Mouse (Mus musculus) liver, embryonic 15.5 days (tissue): ENCODE measurements at regions not wholly inside any gene's neighbourhood (a gene's known extent, or its start where the extent isn't known, plus 50 kb on each side); places are given as distances from the start of the nearest gene placed in this dataset.

Experiments used
- ATAC-seq: fragments of 200-750 bp; cut with Nextera tagmentation; 2 replicates; pipeline ENCODE4 v1.8.0; 2017; ENCODE audit warnings: moderate number of reproducible peaks, mild to moderate bottlenecking, moderate library complexity; ENCODE audit not compliant: insufficient read depth
- H3K27ac ChIP-seq: fragments of 300-500 bp; sonication (generic); replicated peaks from 2 replicates; pipeline ENCODE4 v1.5.1; 2015; ENCODE audit warnings: mild to moderate bottlenecking, inconsistent platforms
- H3K27me3 ChIP-seq: fragments of 300-500 bp; sonication (generic); 2 replicates; pipeline ENCODE4 v1.6.1; 2015; ENCODE audit warnings: mild to moderate bottlenecking, inconsistent platforms
- H3K36me3 ChIP-seq: fragments of 300-500 bp; sonication (generic); replicated peaks from 2 replicates; pipeline ENCODE4 v1.6.1; 2015; ENCODE audit warnings: moderate library complexity, mild to moderate bottlenecking, inconsistent platforms
- H3K4me1 ChIP-seq: fragments of 300-500 bp; sonication (generic); replicated peaks from 2 replicates; pipeline ENCODE4 v1.6.1; 2015; ENCODE audit warnings: inconsistent platforms
- H3K4me2 ChIP-seq: fragments of 300-500 bp; sonication (generic); 2 replicates; pipeline ENCODE4 v1.6.1; 2015; ENCODE audit warnings: moderate library complexity, mild to moderate bottlenecking, inconsistent platforms
- H3K4me3 ChIP-seq: fragments of 300-500 bp; sonication (generic); replicated peaks from 2 replicates; pipeline ENCODE4 v1.5.1; 2015; ENCODE audit warnings: mild to moderate bottlenecking, inconsistent platforms
- H3K9ac ChIP-seq: fragments of 300-500 bp; sonication (generic); 2 replicates; pipeline ENCODE4 v1.6.1; 2015; ENCODE audit warnings: moderate library complexity, mild to moderate bottlenecking, inconsistent platforms
- H3K9me3 ChIP-seq: fragments of 300-500 bp; sonication (generic); replicated peaks from 2 replicates; pipeline ENCODE4 v1.6.1; 2016; ENCODE audit warnings: inconsistent platforms
- WGBS: fragments of 180-500 bp; shearing (Covaris S2); methylation state at CpG from one replicate; pipeline ENCODE4 v1.1.7; 2015; ENCODE audit warnings: mixed read lengths; ENCODE audit not compliant: insufficient replicate concordance; 5-methylcytosine and 5-hydroxymethylcytosine counted together

DNA sequence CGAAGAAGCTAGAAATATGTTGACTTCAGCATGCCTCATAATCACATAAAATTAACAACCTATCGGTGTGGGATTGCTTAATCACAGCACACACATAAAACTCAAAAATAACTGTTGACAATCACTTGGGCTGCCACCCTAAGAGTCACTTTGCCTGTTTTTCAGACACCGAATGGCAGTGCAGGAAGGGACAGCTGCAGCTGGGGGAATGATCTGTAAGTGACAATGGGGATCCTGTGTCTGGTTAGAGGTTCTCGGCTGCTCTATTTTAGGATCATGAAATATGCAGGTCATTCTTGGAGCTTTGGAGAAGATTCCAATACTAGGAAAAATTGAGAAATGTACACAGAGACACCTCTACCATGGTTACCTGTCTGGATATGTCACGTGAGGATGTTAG is 54.4 kb upstream of the Tcf12 start:
- no peak for ATAC-seq
- no peak overlapping the region for H3K4me2 ChIP-seq
- no peaks in the 10 kb centered on the region for H3K27me3 ChIP-seq
- H3K9ac ChIP-seq: no peak overlapping the region
- no peaks in the 10 kb centered on the region for H3K36me3 ChIP-seq
- H3K4me1 ChIP-seq: peaks cover 14% of the 10 kb centered on the region; the same call in 1 of the 2 replicates
- 68% methylated on average over 5 of the region's 5 CpGs for WGBS
- no peaks in the 10 kb centered on the region for H3K9me3 ChIP-seq
- H3K27ac ChIP-seq: no peak overlapping the region
- no peak overlapping the region for H3K4me3 ChIP-seq

DNA sequence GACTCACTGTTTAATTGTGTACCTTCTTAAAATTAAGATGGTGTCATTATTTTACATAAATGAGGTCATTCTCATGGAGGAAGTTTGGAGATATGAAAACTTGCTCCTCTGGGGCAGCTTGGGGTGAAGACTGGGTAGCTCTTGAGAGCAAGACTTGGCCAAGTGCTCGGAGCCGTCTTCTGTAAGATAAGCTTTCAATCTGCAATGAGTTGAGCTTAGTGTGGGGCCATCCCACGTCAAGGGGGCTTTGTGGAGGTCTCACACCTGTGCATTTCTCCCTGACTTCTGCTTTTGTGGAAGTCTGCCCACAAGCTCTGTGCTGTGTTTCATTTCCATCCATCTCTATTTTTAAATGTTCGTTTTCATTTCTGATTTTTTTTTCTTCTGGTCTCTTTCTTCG is 54.9 kb upstream of the Tcf12 start:
- H3K9ac ChIP-seq: no peak overlapping the region
- no peak overlapping the region for H3K4me3 ChIP-seq
- ATAC-seq: no peak
- H3K36me3 ChIP-seq: no peaks in the 10 kb centered on the region
- no peak overlapping the region for H3K4me2 ChIP-seq
- 39% methylated on average over 5 of the region's 5 CpGs for WGBS
- no peaks in the 10 kb centered on the region for H3K27me3 ChIP-seq
- peaks cover 14% of the 10 kb centered on the region; the same call in 1 of the 2 replicates for H3K4me1 ChIP-seq
- no peaks in the 10 kb centered on the region for H3K9me3 ChIP-seq
- H3K27ac ChIP-seq: no peak overlapping the region

DNA sequence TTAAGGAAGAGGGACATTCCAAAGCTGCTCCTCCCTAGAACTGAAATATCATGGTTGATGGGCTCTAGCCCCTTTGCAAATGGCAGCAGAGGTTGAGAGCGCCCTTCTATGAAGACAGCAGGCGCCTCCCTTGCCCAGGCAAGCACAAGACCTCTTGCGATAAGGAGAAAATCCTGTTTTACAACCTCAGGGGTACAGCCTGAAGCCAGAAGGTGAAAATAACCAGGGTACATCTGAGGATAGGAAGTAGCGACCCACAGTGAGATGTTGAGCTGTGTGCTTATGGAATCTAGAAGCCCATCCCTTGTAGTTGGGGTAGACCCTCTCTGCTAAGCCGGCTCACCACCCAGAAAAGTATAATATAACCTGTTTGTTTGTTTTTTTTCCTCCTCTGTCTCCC is 57.6 kb upstream of the Tcf12 start:
- WGBS: 65% methylated on average over 5 of the region's 5 CpGs
- Histone ChIP-seq H3K9ac (no peak overlapping the region), H3K36me3 (no peaks in the 10 kb centered on the region), H3K27ac (no peak overlapping the region), H3K4me2 (peak overlapping the region; percentile 64), H3K27me3 (no peaks in the 10 kb centered on the region), H3K4me3 (peak overlapping the region; percentile 49; the same call in 1 of the 2 replicates), H3K4me1 (peaks cover 14% of the 10 kb centered on the region; the same call in 1 of the 2 replicates), H3K9me3 (no peaks in the 10 kb centered on the region)
- no peak for ATAC-seq

DNA sequence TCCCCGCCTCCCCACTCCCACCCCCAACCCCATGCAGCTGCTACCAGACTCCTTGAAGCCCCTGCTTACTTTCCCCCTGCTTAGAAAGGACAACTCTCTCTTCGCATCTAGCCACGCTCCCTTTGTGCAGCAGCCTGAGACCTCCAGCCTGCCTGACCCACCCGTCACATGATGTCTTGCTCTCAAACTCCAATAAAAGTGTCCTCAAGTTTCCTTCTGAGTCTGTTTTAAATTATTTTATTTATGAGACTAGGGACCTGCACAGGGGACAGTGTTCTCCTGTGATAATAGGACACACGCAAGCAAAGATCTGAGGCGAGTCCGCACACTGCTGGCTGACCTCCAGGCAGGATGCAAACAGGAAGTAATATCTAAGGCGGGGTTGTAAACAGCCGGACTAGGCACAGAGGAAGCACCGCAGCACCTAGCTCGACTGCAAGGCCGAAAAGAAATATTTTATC is 58.1 kb upstream of the Tcf12 start:
- WGBS: 8% methylated on average over 12 of the region's 12 CpGs
- no peaks in the 10 kb centered on the region for H3K36me3 ChIP-seq
- peak overlapping the region; percentile 49 for H3K4me3 ChIP-seq
- no peak for ATAC-seq
- H3K4me2 ChIP-seq: peak overlapping the region; percentile 64
- no peaks in the 10 kb centered on the region for H3K9me3 ChIP-seq
- peaks cover 14% of the 10 kb centered on the region; the same call in 1 of the 2 replicates for H3K4me1 ChIP-seq
- 0 out of 2 replicates have a peak overlapping the region, but pooled peaks have one; percentile 2 for H3K9ac ChIP-seq
- no peaks in the 10 kb centered on the region for H3K27me3 ChIP-seq
- no peak overlapping the region for H3K27ac ChIP-seq

DNA sequence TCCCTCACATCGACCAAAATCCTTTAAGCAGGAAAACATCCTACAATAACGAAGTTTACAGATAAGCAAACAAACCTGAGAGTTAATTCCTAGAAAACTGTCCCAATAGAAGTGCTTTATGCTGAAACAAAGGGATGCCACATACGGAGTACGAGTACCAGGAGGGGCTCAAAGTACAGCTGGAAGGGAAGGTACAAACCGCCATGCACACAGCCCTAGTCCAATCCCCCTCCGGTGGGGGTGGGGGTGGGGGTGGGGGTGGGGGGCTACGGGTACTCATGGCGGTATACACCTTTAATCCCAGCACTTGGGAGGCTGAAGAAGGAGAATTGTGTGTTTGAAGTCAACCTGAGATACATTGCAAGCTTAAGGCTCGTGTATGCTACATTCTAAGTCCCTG is 58.6 kb upstream of the Tcf12 start:
- Histone ChIP-seq H3K27ac (no peak overlapping the region), H3K36me3 (no peaks in the 10 kb centered on the region), H3K9ac (0 out of 2 replicates have a peak overlapping the region, but pooled peaks have one; percentile 2), H3K27me3 (no peaks in the 10 kb centered on the region), H3K4me3 (peak overlapping the region; percentile 49), H3K4me1 (peaks cover 14% of the 10 kb centered on the region; the same call in 1 of the 2 replicates), H3K4me2 (peak overlapping the region; percentile 64), H3K9me3 (no peaks in the 10 kb centered on the region)
- WGBS: 7% methylated on average over 9 of the region's 9 CpGs
- ATAC-seq: no peak

DNA sequence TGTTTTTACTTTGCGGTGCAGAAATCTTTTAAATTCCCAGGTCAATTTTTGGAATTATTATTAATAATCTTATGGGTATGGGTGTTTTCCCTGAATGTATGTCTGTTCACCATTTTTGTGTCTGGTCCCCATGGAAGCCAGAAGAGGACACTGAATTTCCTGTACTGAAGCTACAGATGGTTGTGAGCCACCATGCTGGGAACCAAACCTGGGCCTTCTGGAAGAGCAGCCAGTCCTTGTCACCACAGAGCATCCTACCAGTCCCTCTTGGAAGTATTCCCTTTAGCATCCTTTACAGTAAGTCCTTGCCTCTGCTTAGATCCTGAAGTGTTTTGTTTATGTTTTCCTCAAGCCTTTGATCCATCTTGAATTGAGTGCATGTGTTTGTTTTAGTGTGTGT is 60.7 kb upstream of the Tcf12 start:
- ATAC-seq: no peak
- Histone ChIP-seq H3K4me2 (no peak overlapping the region), H3K27ac (no peak overlapping the region), H3K27me3 (no peaks in the 10 kb centered on the region), H3K4me3 (no peak overlapping the region), H3K4me1 (peaks cover 14% of the 10 kb centered on the region; the same call in 1 of the 2 replicates), H3K9ac (no peak overlapping the region), H3K36me3 (no peaks in the 10 kb centered on the region), H3K9me3 (no peaks in the 10 kb centered on the region)
- WGBS: 87% methylated on average over 1 of the region's 1 CpGs

DNA sequence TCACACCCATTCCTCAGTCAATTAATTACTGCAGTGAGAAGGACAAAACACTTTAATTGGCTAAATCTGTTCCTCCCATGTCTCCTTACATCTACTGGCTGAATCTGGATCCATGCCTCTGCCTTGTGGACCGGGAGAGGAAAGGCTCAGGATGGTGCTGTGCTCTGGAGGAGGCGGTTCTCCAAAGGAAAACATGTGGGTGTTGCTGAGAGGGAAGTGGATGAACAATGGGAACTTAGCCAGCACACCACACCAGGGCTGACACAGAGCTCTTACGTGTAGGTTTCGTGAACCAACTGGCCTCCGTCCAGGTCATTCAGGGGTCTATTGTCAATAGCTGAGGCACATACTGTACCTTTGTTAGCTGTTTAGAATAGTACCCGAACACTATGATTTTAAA is 69.3 kb upstream of the Tcf12 start:
- Histone ChIP-seq H3K9ac (no peak overlapping the region), H3K4me1 (no peaks in the 10 kb centered on the region)
- WGBS: 58% methylated on average over 6 of the region's 6 CpGs

DNA sequence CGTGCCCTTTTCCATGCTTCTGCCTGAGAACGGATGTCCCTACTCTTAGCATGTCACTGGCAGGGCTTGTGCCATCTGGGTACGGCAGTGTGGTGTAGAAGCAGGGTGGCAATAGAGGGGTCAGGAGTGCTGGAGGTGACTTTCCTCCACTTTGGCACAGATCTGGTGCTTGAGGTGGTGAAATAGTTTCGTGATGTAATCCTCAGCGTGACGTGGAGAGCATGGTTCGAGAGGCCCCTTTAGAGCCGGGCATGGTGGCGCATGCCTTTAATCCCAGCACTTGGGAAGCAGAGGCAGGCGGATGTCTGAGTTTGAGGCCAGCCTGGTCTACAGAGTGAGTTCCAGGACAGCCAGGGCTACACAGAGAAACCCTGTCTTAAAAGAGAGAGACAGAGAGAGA is 71.7 kb upstream of the Tcf12 start:
- Histone ChIP-seq H3K4me2 (no peak overlapping the region), H3K9ac (no peak overlapping the region), H3K4me3 (no peak overlapping the region), H3K4me1 (no peaks in the 10 kb centered on the region), H3K36me3 (no peaks in the 10 kb centered on the region), H3K27me3 (no peaks in the 10 kb centered on the region), H3K9me3 (no peaks in the 10 kb centered on the region), H3K27ac (no peak overlapping the region)
- no peak for ATAC-seq
- 76% methylated on average over 10 of the region's 10 CpGs for WGBS

More for the DNA sequence above, 69.3 kb upstream of the Tcf12 start:
- H3K27ac ChIP-seq: no peak overlapping the region
- no peak overlapping the region for H3K4me3 ChIP-seq
- no peaks in the 10 kb centered on the region for H3K9me3 ChIP-seq
- no peak for ATAC-seq
- H3K36me3 ChIP-seq: no peaks in the 10 kb centered on the region
- H3K4me2 ChIP-seq: no peak overlapping the region
- H3K27me3 ChIP-seq: no peaks in the 10 kb centered on the region

DNA sequence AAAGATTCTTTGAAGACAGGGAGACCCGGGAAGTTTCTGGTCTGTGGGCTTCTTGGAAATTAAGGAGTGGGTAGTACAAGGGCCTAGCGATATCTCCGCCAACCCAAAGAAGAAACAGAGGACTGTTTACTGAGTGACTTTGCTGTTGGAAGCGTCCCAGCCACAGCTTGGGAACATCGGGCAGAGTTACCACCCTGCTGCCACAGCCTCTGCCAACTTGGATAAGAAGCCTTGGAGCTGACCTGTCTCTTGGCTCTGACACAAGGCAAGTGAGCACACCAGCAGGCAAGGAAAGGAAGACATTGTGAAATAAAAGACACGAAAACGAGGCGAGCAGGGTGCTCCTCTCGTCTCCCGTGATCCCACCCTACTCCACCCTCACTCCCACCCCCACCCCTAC is 72.3 kb upstream of the Tcf12 start:
- H3K4me1 ChIP-seq: no peaks in the 10 kb centered on the region
- H3K36me3 ChIP-seq: no peaks in the 10 kb centered on the region
- WGBS: 68% methylated on average over 10 of the region's 10 CpGs
- no peak overlapping the region for H3K4me3 ChIP-seq
- no peak overlapping the region for H3K27ac ChIP-seq
- H3K4me2 ChIP-seq: no peak overlapping the region
- no peaks in the 10 kb centered on the region for H3K27me3 ChIP-seq
- no peaks in the 10 kb centered on the region for H3K9me3 ChIP-seq
- no peak overlapping the region for H3K9ac ChIP-seq
- ATAC-seq: no peak

DNA sequence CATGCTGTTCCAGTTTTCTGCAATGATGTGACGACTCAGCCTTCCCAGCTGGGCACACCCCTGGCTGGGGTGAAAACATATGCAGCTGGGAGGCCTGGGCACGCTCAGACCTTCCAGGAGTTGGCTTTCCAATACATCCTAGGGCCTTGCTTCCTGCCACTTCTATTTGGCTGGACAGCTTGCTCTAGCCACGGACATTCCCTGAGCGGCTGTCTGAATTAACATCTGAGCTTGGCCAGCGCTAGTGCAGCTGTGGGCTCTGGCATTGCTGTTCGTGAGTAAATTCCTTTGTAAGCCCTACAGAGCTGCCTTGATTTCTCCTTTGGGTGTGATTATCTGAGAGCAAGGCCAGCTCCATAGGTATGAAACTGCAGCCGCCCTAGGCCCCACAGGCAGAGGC is 78.2 kb upstream of the Tcf12 start:
- no peak for ATAC-seq
- no peak overlapping the region for H3K4me2 ChIP-seq
- no peak overlapping the region for H3K4me3 ChIP-seq
- no peaks in the 10 kb centered on the region for H3K9me3 ChIP-seq
- WGBS: 75% methylated on average over 7 of the region's 7 CpGs
- no peaks in the 10 kb centered on the region for H3K4me1 ChIP-seq
- no peaks in the 10 kb centered on the region for H3K36me3 ChIP-seq
- H3K27me3 ChIP-seq: no peaks in the 10 kb centered on the region
- no peak overlapping the region for H3K9ac ChIP-seq
- H3K27ac ChIP-seq: no peak overlapping the region

DNA sequence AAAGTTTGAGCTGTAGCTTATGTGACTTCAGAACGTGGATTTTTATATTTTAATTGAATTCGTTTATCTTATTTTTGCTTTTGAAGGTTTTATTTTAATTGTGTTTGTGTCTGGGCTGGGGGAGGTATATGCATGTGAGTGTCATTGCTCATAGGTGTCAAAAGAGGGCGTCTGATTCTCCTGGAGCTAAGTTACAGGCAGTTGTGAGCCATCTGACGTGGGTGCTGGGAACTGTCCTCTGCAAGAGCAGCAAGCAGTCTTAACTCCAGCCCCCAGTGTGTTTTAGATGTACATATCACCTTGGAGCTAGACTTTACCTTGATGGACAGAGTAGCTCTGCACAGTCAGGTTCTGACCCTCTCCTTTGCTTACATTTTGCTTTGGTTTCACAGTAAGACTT is 79.0 kb upstream of the Tcf12 start:
- WGBS: 57% methylated on average over 4 of the region's 4 CpGs
- Histone ChIP-seq H3K4me3 (no peak overlapping the region), H3K27me3 (no peaks in the 10 kb centered on the region), H3K9me3 (no peaks in the 10 kb centered on the region), H3K9ac (no peak overlapping the region), H3K4me2 (no peak overlapping the region), H3K36me3 (no peaks in the 10 kb centered on the region), H3K4me1 (no peaks in the 10 kb centered on the region), H3K27ac (no peak overlapping the region)
- no peak for ATAC-seq

DNA sequence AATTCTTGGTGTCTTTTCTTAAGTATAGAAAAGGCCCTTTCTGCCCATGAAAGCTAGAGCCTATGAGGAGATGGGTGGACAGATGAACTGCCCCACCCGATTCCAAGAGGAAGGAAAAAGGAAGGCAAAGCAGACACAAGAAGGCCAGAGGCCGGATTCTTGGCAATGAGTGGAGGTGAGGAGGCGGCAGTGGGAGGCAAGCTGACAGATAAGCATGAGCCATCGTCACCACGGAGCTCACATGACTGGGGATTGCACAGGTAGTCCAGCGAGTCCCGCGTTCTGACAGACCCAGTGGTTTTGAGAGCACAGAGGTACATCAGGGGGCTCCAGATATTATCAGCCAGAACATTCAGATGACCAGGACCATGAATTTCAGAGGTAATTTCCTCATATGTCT is 79.4 kb upstream of the Tcf12 start:
- no peaks in the 10 kb centered on the region for H3K27me3 ChIP-seq
- H3K4me2 ChIP-seq: no peak overlapping the region
- no peaks in the 10 kb centered on the region for H3K36me3 ChIP-seq
- ATAC-seq: no peak
- WGBS: 71% methylated on average over 8 of the region's 8 CpGs
- H3K4me1 ChIP-seq: no peaks in the 10 kb centered on the region
- H3K4me3 ChIP-seq: no peak overlapping the region
- H3K27ac ChIP-seq: no peak overlapping the region
- no peak overlapping the region for H3K9ac ChIP-seq
- H3K9me3 ChIP-seq: no peaks in the 10 kb centered on the region
